Mouse (Mus musculus): ENCODE results near the gene Pabpc4. TPM values are rescaled to one million over a fixed set of nuclear protein-coding genes. Genes with fewer than 3 reads are reported as not detected.

Gene Pabpc4
- polyA plus RNA-seq, 1 experiment from 2014 or later = 47.7 TPM

GRCm38 (mm10) chr4:123229166-123229565 lies 33.0 kb upstream of the Pabpc4 start:
- no peaks in the 10 kb centered on the region for H3K27me3 ChIP-seq (ENCODE audit: insufficient read depth, low read length)
- H3K4me3 ChIP-seq (ENCODE audit: low read length) = no peak overlapping the region
- H3K4me2 ChIP-seq (replicated peaks; ENCODE audit: low read depth, low read length) = no peak overlapping the region
- 23% methylated on average over 11 of the region's 11 CpGs for WGBS
- no peaks in the 10 kb centered on the region for H3K36me3 ChIP-seq (ENCODE audit: insufficient read depth, low read length)
- H3K27ac ChIP-seq (ENCODE audit: low read length) = no peak overlapping the region
- peaks cover 61% of the 10 kb centered on the region for H3K4me1 ChIP-seq (ENCODE audit: insufficient read depth, low read length)
- no peak for ATAC-seq (ENCODE audit: low FRiP score, low TSS enrichment)
- H3K9me3 ChIP-seq (ENCODE audit: low read length) = no peaks in the 10 kb centered on the region
- H3K9ac ChIP-seq (replicated peaks; ENCODE audit: low read length) = no peak overlapping the region

GRCm38 (mm10) chr4:123232841-123233240 lies 29.3 kb upstream of the Pabpc4 start:
- H3K4me3 ChIP-seq (ENCODE audit: low read length) = peak overlapping the region; percentile 51; the same call in 1 of the 2 replicates
- H3K27me3 ChIP-seq (ENCODE audit: insufficient read depth, low read length) = no peaks in the 10 kb centered on the region
- H3K9ac ChIP-seq (replicated peaks; ENCODE audit: low read length) = 0 out of 2 replicates have a peak overlapping the region, but pooled peaks have one; percentile 2
- no peaks in the 10 kb centered on the region for H3K36me3 ChIP-seq (ENCODE audit: insufficient read depth, low read length)
- 38% methylated on average over 3 of the region's 3 CpGs for WGBS
- H3K9me3 ChIP-seq (ENCODE audit: low read length) = no peaks in the 10 kb centered on the region
- peak overlapping the region; percentile 60 for H3K4me2 ChIP-seq (replicated peaks; ENCODE audit: low read depth, low read length)
- peak overlapping the region; percentile 88 for H3K27ac ChIP-seq (ENCODE audit: low read length)
- peaks cover 72% of the 10 kb centered on the region for H3K4me1 ChIP-seq (ENCODE audit: insufficient read depth, low read length)
- ATAC-seq (ENCODE audit: low FRiP score, low TSS enrichment) = no peak

GRCm38 (mm10) chr4:123233492-123234084 lies 28.6 kb upstream of the Pabpc4 start, which contains the start of gene Heyl:
Gene Heyl (plus strand): TSS chr4:123233556.
- Histone ChIP-seq H3K4me1 (ENCODE audit: insufficient read depth, low read length) (peaks cover 72% of the 10 kb centered on the region), H3K36me3 (ENCODE audit: insufficient read depth, low read length) (no peaks in the 10 kb centered on the region), H3K9me3 (ENCODE audit: low read length) (no peaks in the 10 kb centered on the region), H3K27ac (ENCODE audit: low read length) (peak within 1 kb of the TSS; percentile 88), H3K4me2 (replicated peaks; ENCODE audit: low read depth, low read length) (peak within 1 kb of the TSS; percentile 60), H3K4me3 (ENCODE audit: low read length) (peak within 1 kb of the TSS; percentile 51), H3K9ac (replicated peaks; ENCODE audit: low read length) (peak within 1 kb of the TSS; percentile 63), H3K27me3 (ENCODE audit: insufficient read depth, low read length) (no peaks in the 10 kb centered on the region)
- peak; percentile 92 for ATAC-seq (ENCODE audit: low FRiP score, low TSS enrichment)
- 2% methylated on average over 50 of the region's 52 CpGs for WGBS

- no peak for ATAC-seq (ENCODE audit: low FRiP score, low TSS enrichment)
- H3K4me3 ChIP-seq (ENCODE audit: low read length) = peak overlapping the region; percentile 30
- H3K9me3 ChIP-seq (ENCODE audit: low read length) = no peaks in the 10 kb centered on the region
- peak overlapping the region; percentile 54 for H3K9ac ChIP-seq (replicated peaks; ENCODE audit: low read length)
- peak overlapping the region; percentile 87; the same call in 1 of the 2 replicates for H3K27ac ChIP-seq (ENCODE audit: low read length)
- 53% methylated on average over 9 of the region's 9 CpGs for WGBS
- no peaks in the 10 kb centered on the region for H3K27me3 ChIP-seq (ENCODE audit: insufficient read depth, low read length)
- no peaks in the 10 kb centered on the region for H3K36me3 ChIP-seq (ENCODE audit: insufficient read depth, low read length)
- peak overlapping the region; percentile 60 for H3K4me2 ChIP-seq (replicated peaks; ENCODE audit: low read depth, low read length)
- peaks cover 84% of the 10 kb centered on the region for H3K4me1 ChIP-seq (ENCODE audit: insufficient read depth, low read length)
Measured at GRCm38 (mm10) chr4:123235835-123236430, 26.2 kb upstream of the Pabpc4 start.

DNA sequence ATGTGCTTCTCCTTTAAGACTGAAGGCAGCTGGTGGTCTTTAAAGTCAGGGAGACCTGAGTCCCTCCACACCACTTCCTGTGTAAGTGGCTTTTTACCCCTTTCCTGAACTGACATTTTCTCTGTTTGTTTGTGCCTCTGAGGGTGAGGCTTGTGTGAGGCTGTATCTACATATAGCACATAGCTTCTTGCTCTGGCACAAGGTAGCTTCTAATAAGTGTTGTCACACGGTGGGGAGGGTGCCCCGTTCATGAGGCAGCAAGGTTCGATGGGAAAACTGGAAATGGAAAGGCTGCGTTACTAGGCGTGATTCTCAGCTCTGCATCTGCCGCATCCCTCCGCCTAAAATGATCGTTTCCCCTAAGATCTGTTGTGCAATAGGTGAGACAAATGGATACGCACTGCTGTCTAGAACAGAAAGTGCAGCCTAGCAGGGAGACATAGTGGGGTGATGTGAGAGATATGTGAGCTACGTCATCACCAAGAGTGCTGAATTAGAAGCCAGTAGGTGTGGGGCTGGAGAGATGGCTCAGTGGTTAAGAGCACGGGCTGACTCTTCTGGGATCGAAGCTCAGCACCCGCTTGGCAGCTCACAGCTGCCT lies 25.6 kb upstream of the Pabpc4 start:
- Histone ChIP-seq H3K9ac (replicated peaks; ENCODE audit: low read length) (peak overlapping the region; percentile 45; the same call in 1 of the 2 replicates), H3K27me3 (ENCODE audit: insufficient read depth, low read length) (no peaks in the 10 kb centered on the region), H3K27ac (ENCODE audit: low read length) (peak overlapping the region; percentile 87), H3K36me3 (ENCODE audit: insufficient read depth, low read length) (peaks cover 3% of the 10 kb centered on the region; the same call in 1 of the 2 replicates), H3K4me3 (ENCODE audit: low read length) (peak overlapping the region; percentile 30), H3K4me2 (replicated peaks; ENCODE audit: low read depth, low read length) (peak overlapping the region; percentile 60), H3K4me1 (ENCODE audit: insufficient read depth, low read length) (peaks cover 86% of the 10 kb centered on the region), H3K9me3 (ENCODE audit: low read length) (no peaks in the 10 kb centered on the region)
- 74% methylated on average over 13 of the region's 13 CpGs for WGBS
- no peak for ATAC-seq (ENCODE audit: low FRiP score, low TSS enrichment)

DNA sequence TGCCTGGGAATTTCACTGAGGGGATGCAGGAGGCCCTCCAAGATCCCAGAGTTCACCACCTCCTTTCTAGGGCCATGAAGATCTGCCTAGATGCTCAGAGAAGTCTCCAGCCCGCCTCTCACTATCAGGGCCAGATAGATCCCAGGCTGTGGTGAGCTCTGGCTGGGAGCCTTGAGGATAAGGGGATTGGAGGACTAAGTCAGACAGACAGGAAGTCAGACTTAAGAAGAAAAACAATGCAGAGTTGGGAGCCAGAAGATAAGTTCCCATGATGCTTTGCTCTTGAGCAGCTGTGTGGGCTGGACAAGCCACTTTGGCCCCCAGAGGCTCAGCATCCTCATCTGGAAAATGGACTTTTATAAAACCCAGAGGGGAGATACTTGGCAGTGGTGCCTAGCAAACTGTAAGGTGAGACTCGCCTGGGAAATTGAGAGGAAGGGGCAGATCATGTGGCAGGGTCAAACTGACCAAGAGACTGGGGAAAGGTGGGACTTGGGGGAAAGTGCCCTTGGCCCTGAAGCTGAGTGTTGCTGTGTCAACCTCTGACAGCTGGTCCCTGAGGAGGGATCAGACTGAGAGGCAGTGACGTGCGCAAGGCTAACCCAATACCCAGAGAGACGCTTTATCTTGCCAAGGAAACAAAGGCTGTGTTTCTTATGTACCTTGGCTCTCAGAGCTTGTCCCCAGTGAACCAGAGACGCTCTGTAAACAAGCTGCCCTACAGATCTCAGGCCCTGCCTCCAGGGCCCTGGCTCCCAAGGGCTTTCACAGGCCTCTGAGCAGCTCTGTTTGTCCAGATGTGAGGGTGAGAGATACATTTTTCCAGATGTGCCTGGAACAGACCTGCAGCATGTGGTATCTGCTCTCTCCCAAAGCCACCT lies 24.5 kb upstream of the Pabpc4 start:
- ATAC-seq (ENCODE audit: low FRiP score, low TSS enrichment) = no peak
- WGBS = 40% methylated on average over 6 of the region's 6 CpGs
- H3K4me3 ChIP-seq (ENCODE audit: low read length) = no peak overlapping the region
- peaks cover 79% of the 10 kb centered on the region for H3K4me1 ChIP-seq (ENCODE audit: insufficient read depth, low read length)
- peak overlapping the region; percentile 60 for H3K4me2 ChIP-seq (replicated peaks; ENCODE audit: low read depth, low read length)
- no peak overlapping the region; the same call in 1 of the 2 replicates for H3K9ac ChIP-seq (replicated peaks; ENCODE audit: low read length)
- no peaks in the 10 kb centered on the region for H3K9me3 ChIP-seq (ENCODE audit: low read length)
- H3K36me3 ChIP-seq (ENCODE audit: insufficient read depth, low read length) = peaks cover 9% of the 10 kb centered on the region
- no peaks in the 10 kb centered on the region for H3K27me3 ChIP-seq (ENCODE audit: insufficient read depth, low read length)
- peak overlapping the region; percentile 87 for H3K27ac ChIP-seq (ENCODE audit: low read length)

- Histone ChIP-seq H3K4me1 (ENCODE audit: insufficient read depth, low read length) (peaks cover 70% of the 10 kb centered on the region), H3K9me3 (ENCODE audit: low read length) (no peaks in the 10 kb centered on the region), H3K4me3 (ENCODE audit: low read length) (peak overlapping the region; percentile 39), H3K27me3 (ENCODE audit: insufficient read depth, low read length) (no peaks in the 10 kb centered on the region), H3K27ac (ENCODE audit: low read length) (peak overlapping the region; percentile 87), H3K9ac (replicated peaks; ENCODE audit: low read length) (peak overlapping the region; percentile 66), H3K4me2 (replicated peaks; ENCODE audit: low read depth, low read length) (peak overlapping the region; percentile 66), H3K36me3 (ENCODE audit: insufficient read depth, low read length) (peaks cover 9% of the 10 kb centered on the region)
- peak; percentile 83 for ATAC-seq (ENCODE audit: low FRiP score, low TSS enrichment)
- WGBS = 2% methylated on average over 55 of the region's 58 CpGs
Measured at GRCm38 (mm10) chr4:123239361-123240203, 22.6 kb upstream of the Pabpc4 start.

GRCm38 (mm10) chr4:123246221-123246620 lies 15.9 kb upstream of the Pabpc4 start:
- Histone ChIP-seq H3K9ac (replicated peaks; ENCODE audit: low read length) (no peak overlapping the region), H3K27me3 (ENCODE audit: insufficient read depth, low read length) (no peaks in the 10 kb centered on the region), H3K36me3 (ENCODE audit: insufficient read depth, low read length) (peaks cover 13% of the 10 kb centered on the region), H3K4me2 (replicated peaks; ENCODE audit: low read depth, low read length) (no peak overlapping the region), H3K9me3 (ENCODE audit: low read length) (no peaks in the 10 kb centered on the region), H3K27ac (ENCODE audit: low read length) (peak overlapping the region; percentile 20; the same call in 1 of the 2 replicates), H3K4me3 (ENCODE audit: low read length) (no peak overlapping the region), H3K4me1 (ENCODE audit: insufficient read depth, low read length) (peaks cover 45% of the 10 kb centered on the region)
- no peak for ATAC-seq (ENCODE audit: low FRiP score, low TSS enrichment)
- WGBS = 70% methylated on average over 7 of the region's 7 CpGs

GRCm38 (mm10) chr4:123246651-123247050 lies 15.5 kb upstream of the Pabpc4 start:
- peaks cover 9% of the 10 kb centered on the region for H3K36me3 ChIP-seq (ENCODE audit: insufficient read depth, low read length)
- 85% methylated on average over 5 of the region's 5 CpGs for WGBS
- H3K4me2 ChIP-seq (replicated peaks; ENCODE audit: low read depth, low read length) = no peak overlapping the region
- ATAC-seq (ENCODE audit: low FRiP score, low TSS enrichment) = 0 out of 2 replicates have a peak, but pooled peaks have one; percentile 1
- H3K9ac ChIP-seq (replicated peaks; ENCODE audit: low read length) = no peak overlapping the region
- no peaks in the 10 kb centered on the region for H3K9me3 ChIP-seq (ENCODE audit: low read length)
- no peaks in the 10 kb centered on the region for H3K27me3 ChIP-seq (ENCODE audit: insufficient read depth, low read length)
- H3K4me3 ChIP-seq (ENCODE audit: low read length) = no peak overlapping the region
- peaks cover 45% of the 10 kb centered on the region for H3K4me1 ChIP-seq (ENCODE audit: insufficient read depth, low read length)
- H3K27ac ChIP-seq (ENCODE audit: low read length) = peak overlapping the region; percentile 20; the same call in 1 of the 2 replicates

Measured in kidney, embryonic 16.5 days (tissue).